Mouse (Mus musculus) cerebellum, adult 2 months (tissue): ENCODE measurements around the gene Caprin1.

Source experiments
- CTCF ChIP-seq: fragments of 200-500 bp; IDR thresholded peaks from 2 replicates; pipeline ENCODE4 v1.5.1; 2011; ENCODE audit warnings: low read depth, mild to moderate bottlenecking, control low read depth, low read length, moderate library complexity, borderline replicate concordance; ENCODE audit not compliant: insufficient read depth
- POLR2A ChIP-seq: fragments of 200-500 bp; IDR thresholded peaks from 2 replicates; pipeline ENCODE4 v1.6.1; 2011; ENCODE audit warnings: low read length, control low read depth, borderline replicate concordance; ENCODE audit not compliant: insufficient read depth

- no peak for TF ChIP-seq CTCF
- TF ChIP-seq POLR2A, result no peak
Observed at GRCm38 (mm10) chr2:103810412-103810811, 13.0 kb upstream of the Caprin1 start.
